9 mouse cellular contexts compared by ENCODE assay signal in the genomic region with DNA sequence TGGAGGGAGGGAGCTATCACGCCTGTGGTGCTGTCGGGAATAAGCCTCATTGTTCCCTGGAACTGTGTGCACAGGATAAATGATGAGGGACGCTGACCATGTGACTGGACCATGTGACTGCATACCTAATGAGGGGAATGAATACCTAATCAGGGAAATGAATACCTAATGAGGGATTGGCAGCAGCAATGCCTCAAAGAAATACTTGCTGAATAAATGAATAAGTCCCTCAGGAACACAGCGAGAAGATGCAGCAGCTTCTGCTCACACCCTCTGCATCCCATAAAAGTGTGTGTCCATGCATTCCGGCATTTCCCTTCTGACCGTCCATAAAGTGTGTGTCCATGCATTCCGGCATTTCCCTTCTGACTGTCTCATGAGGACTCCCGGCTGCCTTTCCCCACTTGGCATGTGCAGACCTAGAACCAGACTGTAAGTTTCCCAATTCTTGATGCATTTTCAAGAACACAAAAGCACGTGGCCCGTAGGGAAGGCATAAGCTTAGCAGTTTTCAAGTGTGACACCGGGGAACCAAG.
A peak's percentile ranks its signal among the peaks of the same experiment; 100 is the strongest.
DNase-seq lines count a peak whose midpoint lies in the region; ATAC-seq and TF ChIP-seq lines count a peak whose summit lies in the region.
"Had no signal": no experiment of that assay in that cellular context is flagged by ENCODE, and none has a peak within 500 bp of the region (broad histone marks: within the 10 kb centered on the region; RNA-seq: fewer than 3 reads in every experiment).

No protein-coding gene starts in this region.

- H3K9ac ChIP-seq in embryonic facial prominence, embryonic 14.5 days (ENCODE audit: low read depth, low read length): no peak overlapping the region
- H3K9ac ChIP-seq in forebrain, embryonic 16.5 days (replicated peaks; ENCODE audit: low read depth, low read length): 0 out of 2 replicates have a peak overlapping the region, but pooled peaks have one; percentile 37
- H3K9ac ChIP-seq in liver, embryonic 12.5 days: no peak overlapping the region
- no peak overlapping the region for H3K9ac ChIP-seq in stomach, postnatal 0 days (ENCODE audit: low read length)

- no peak overlapping the region for H3K27ac ChIP-seq in embryonic facial prominence, embryonic 14.5 days (replicated peaks; ENCODE audit: low read depth, low read length)
- H3K27ac ChIP-seq in embryonic facial prominence, embryonic 10.5 days (replicated peaks): no peak overlapping the region
- peak overlapping the region; percentile 95 for H3K27ac ChIP-seq in forebrain, embryonic 16.5 days (ENCODE audit: low read length)
- H3K27ac ChIP-seq in left cerebral cortex, adult 2 months: peak overlapping the region; percentile 90
- peak overlapping the region; percentile 64 for H3K27ac ChIP-seq in olfactory bulb, adult 2 months (ENCODE audit: insufficient read depth, low read depth, low read length)
- H3K27ac ChIP-seq in liver, embryonic 12.5 days: no peak overlapping the region
- H3K27ac ChIP-seq in stomach, postnatal 0 days (replicated peaks): no peak overlapping the region

- no peak overlapping the region for H3K4me3 ChIP-seq in embryonic facial prominence, embryonic 14.5 days (ENCODE audit: low read depth, low read length)
- H3K4me3 ChIP-seq in embryonic facial prominence, embryonic 10.5 days: no peak overlapping the region
- H3K4me3 ChIP-seq in forebrain, embryonic 16.5 days (replicated peaks; ENCODE audit: low read length): peak overlapping the region; percentile 21
- H3K4me3 ChIP-seq in left cerebral cortex, adult 2 months: no peak overlapping the region
- H3K4me3 ChIP-seq in olfactory bulb, adult 2 months (ENCODE audit: insufficient read depth, low read depth, low read length): no peak overlapping the region
- H3K4me3 ChIP-seq in liver, embryonic 12.5 days: no peak overlapping the region
- no peak overlapping the region for H3K4me3 ChIP-seq in stomach, postnatal 0 days (ENCODE audit: low read depth, low read length)

- ATAC-seq in embryonic facial prominence, embryonic 14.5 days (ENCODE audit: low read depth): 0 out of 2 replicates have a peak, but pooled peaks have one; percentile 37
- ATAC-seq in forebrain, embryonic 16.5 days: peak; percentile 92
- no peak for ATAC-seq in liver, embryonic 12.5 days
- no peak for ATAC-seq in stomach, postnatal 0 days (ENCODE audit: low FRiP score, low TSS enrichment)

- H3K9me3 ChIP-seq in embryonic facial prominence, embryonic 14.5 days (ENCODE audit: control insufficient read depth, low read length): no peaks in the 10 kb centered on the region
- H3K9me3 ChIP-seq in embryonic facial prominence, embryonic 10.5 days: no peaks in the 10 kb centered on the region
- no peaks in the 10 kb centered on the region for H3K9me3 ChIP-seq in forebrain, embryonic 16.5 days (ENCODE audit: control insufficient read depth, low read length)
- H3K9me3 ChIP-seq in liver, embryonic 12.5 days (replicated peaks): no peaks in the 10 kb centered on the region
- no peaks in the 10 kb centered on the region for H3K9me3 ChIP-seq in stomach, postnatal 0 days (ENCODE audit: control insufficient read depth, low read length)

- TF ChIP-seq CTCF in left cerebral cortex, adult 2 months (IDR thresholded peaks at IDR 0.05): no peak
- no peak for TF ChIP-seq CTCF in olfactory bulb, adult 2 months (IDR thresholded peaks at IDR 0.05; ENCODE audit: insufficient read depth, low read depth, low read length)
- TF ChIP-seq CTCF in stomach, postnatal 0 days (IDR thresholded peaks at IDR 0.05; ENCODE audit: low read depth): no peak

- H3K4me2 ChIP-seq in embryonic facial prominence, embryonic 14.5 days (ENCODE audit: low read depth, low read length): no peak overlapping the region
- H3K4me2 ChIP-seq in forebrain, embryonic 16.5 days (ENCODE audit: low read length): peak overlapping the region; percentile 47
- H3K4me2 ChIP-seq in liver, embryonic 12.5 days: no peak overlapping the region
- H3K4me2 ChIP-seq in stomach, postnatal 0 days (replicated peaks; ENCODE audit: low read depth): no peak overlapping the region
- H3K4me2 ChIP-seq: liver, embryonic 11.5 days had no signal

- peak; percentile 27 for DNase-seq in embryonic facial prominence, embryonic 14.5 days (ENCODE audit: low spot score)
- no peak for DNase-seq in embryonic facial prominence, embryonic 10.5 days (ENCODE audit: low spot score)
- peak in 1 of 2 experiments; percentile 48 for DNase-seq in left cerebral cortex, adult 2 months (ENCODE audit: extremely low spot score in 1 of 2, low spot score in 2 of 2)
- DNase-seq in stomach, postnatal 0 days (ENCODE audit: low spot score): no peak
- no peak for DNase-seq in gastrocnemius, postnatal 10 days

- 0 out of 2 replicates have a peak, but pooled peaks cover 4% of the 10 kb centered on the region for H3K4me1 ChIP-seq in embryonic facial prominence, embryonic 14.5 days (ENCODE audit: control insufficient read depth, insufficient read depth, low read length)
- peaks cover 9% of the 10 kb centered on the region for H3K4me1 ChIP-seq in embryonic facial prominence, embryonic 10.5 days
- peaks cover 49% of the 10 kb centered on the region for H3K4me1 ChIP-seq in forebrain, embryonic 16.5 days (replicated peaks; ENCODE audit: control insufficient read depth, insufficient read depth, low read length)
- H3K4me1 ChIP-seq in olfactory bulb, adult 2 months (ENCODE audit: control insufficient read depth, insufficient read depth, low read length): peaks cover 27% of the 10 kb centered on the region
- no peaks in the 10 kb centered on the region for H3K4me1 ChIP-seq in liver, embryonic 12.5 days
- H3K4me1 ChIP-seq in stomach, postnatal 0 days (replicated peaks; ENCODE audit: control insufficient read depth, insufficient read depth): no peaks in the 10 kb centered on the region

- no peaks in the 10 kb centered on the region for H3K36me3 ChIP-seq in embryonic facial prominence, embryonic 14.5 days (ENCODE audit: control insufficient read depth, insufficient read depth, low read length)
- no peaks in the 10 kb centered on the region for H3K36me3 ChIP-seq in embryonic facial prominence, embryonic 10.5 days (replicated peaks)
- no peaks in the 10 kb centered on the region for H3K36me3 ChIP-seq in forebrain, embryonic 16.5 days (ENCODE audit: control insufficient read depth, insufficient read depth)
- H3K36me3 ChIP-seq in liver, embryonic 12.5 days: no peaks in the 10 kb centered on the region
- no peaks in the 10 kb centered on the region for H3K36me3 ChIP-seq in stomach, postnatal 0 days (ENCODE audit: control insufficient read depth, insufficient read depth, low read length)

- WGBS in embryonic facial prominence, embryonic 14.5 days: 71% methylated on average over 11 of the region's 11 CpGs
- 81% methylated on average over 11 of the region's 11 CpGs for WGBS in embryonic facial prominence, embryonic 10.5 days
- WGBS in forebrain, embryonic 16.5 days: 6% methylated on average over 11 of the region's 11 CpGs
- 28% methylated on average over 11 of the region's 11 CpGs for WGBS in olfactory bulb, adult 2 months
- 64% methylated on average over 11 of the region's 11 CpGs for WGBS in liver, embryonic 12.5 days (ENCODE audit: insufficient replicate concordance)
- WGBS in stomach, postnatal 0 days: 68% methylated on average over 11 of the region's 11 CpGs

- no peak for TF ChIP-seq EP300 in stomach, postnatal 0 days (optimal IDR thresholded peaks at IDR 0.05)

- no peaks in the 10 kb centered on the region for H3K27me3 ChIP-seq in embryonic facial prominence, embryonic 14.5 days (replicated peaks; ENCODE audit: control insufficient read depth, insufficient read depth, low read length)
- H3K27me3 ChIP-seq in embryonic facial prominence, embryonic 10.5 days (replicated peaks; ENCODE audit: low read depth, poor library complexity, severe bottlenecking): no peaks in the 10 kb centered on the region
- no peaks in the 10 kb centered on the region for H3K27me3 ChIP-seq in forebrain, embryonic 16.5 days (replicated peaks; ENCODE audit: control insufficient read depth, insufficient read depth, low read length)
- H3K27me3 ChIP-seq in liver, embryonic 12.5 days (replicated peaks): no peaks in the 10 kb centered on the region
- no peaks in the 10 kb centered on the region for H3K27me3 ChIP-seq in stomach, postnatal 0 days (ENCODE audit: control insufficient read depth, insufficient read depth, low read length)

- intact Hi-C loops in left cerebral cortex, adult 2 months (cut with DNase I): loop anchor here (1.0 to 2.0 kb wide), 2 partner anchors 36 to 337 kb away; no protein-coding TSS in a partner anchor

- TF ChIP-seq POLR2A in olfactory bulb, adult 2 months (IDR thresholded peaks at IDR 0.05; ENCODE audit: insufficient read depth, low read depth, low read length): no peak

Comparison
In these comparisons a context has a peak if more than half of its experiments do, and no peak if none do; other contexts are left out.
1. ATAC-seq: peak in embryonic facial prominence, embryonic 14.5 days (single experiment) and forebrain, embryonic 16.5 days (single experiment); none in liver, embryonic 12.5 days (single experiment) and stomach, postnatal 0 days (single experiment).
2. H3K27ac ChIP-seq: peak in forebrain, embryonic 16.5 days (single experiment), left cerebral cortex, adult 2 months (single experiment) and olfactory bulb, adult 2 months (single experiment); none in embryonic facial prominence, embryonic 14.5 days (single experiment), embryonic facial prominence, embryonic 10.5 days (single experiment), liver, embryonic 12.5 days (single experiment) and stomach, postnatal 0 days (single experiment).